21 mouse cellular contexts compared by ENCODE assay signal in genomic region chr12:105900479-105900878, GRCm38 (mm10).
DNase-seq lines count a peak whose midpoint lies in the region; ATAC-seq and TF ChIP-seq lines count a peak whose summit lies in the region.
"Had no signal": no experiment of that assay in that cellular context is flagged by ENCODE, and none has a peak within 500 bp of the region (broad histone marks: within the 10 kb centered on the region; RNA-seq: fewer than 3 reads in every experiment).

No protein-coding gene starts in this region.

- H3K9me3 ChIP-seq in midbrain, embryonic 15.5 days: no peaks in the 10 kb centered on the region
- H3K9me3 ChIP-seq in midbrain, embryonic 11.5 days (ENCODE audit: control insufficient read depth, low read length): peaks cover 7% of the 10 kb centered on the region; the same call in 1 of the 2 replicates
- H3K9me3 ChIP-seq in forebrain, embryonic 13.5 days (replicated peaks): peaks cover 25% of the 10 kb centered on the region
- H3K9me3 ChIP-seq in forebrain, postnatal 0 days (ENCODE audit: low read length): peaks cover 7% of the 10 kb centered on the region
- peaks cover 26% of the 10 kb centered on the region for H3K9me3 ChIP-seq in heart, embryonic 10.5 days

- no peaks in the 10 kb centered on the region for H3K36me3 ChIP-seq in midbrain, embryonic 15.5 days (replicated peaks)
- no peaks in the 10 kb centered on the region for H3K36me3 ChIP-seq in midbrain, embryonic 11.5 days (ENCODE audit: control insufficient read depth, insufficient read depth, low read length)
- peaks cover 11% of the 10 kb centered on the region; the same call in 1 of the 2 replicates for H3K36me3 ChIP-seq in forebrain, embryonic 13.5 days (ENCODE audit: poor library complexity, severe bottlenecking)
- no peaks in the 10 kb centered on the region for H3K36me3 ChIP-seq in forebrain, postnatal 0 days (ENCODE audit: insufficient read depth)
- H3K36me3 ChIP-seq in heart, embryonic 10.5 days: no peaks in the 10 kb centered on the region
- H3K36me3 ChIP-seq: embryonic facial prominence, embryonic 12.5 days; heart, embryonic 15.5 days; hindbrain, embryonic 15.5 days had no signal

- no peak for ATAC-seq in midbrain, embryonic 15.5 days (replicated peaks)
- ATAC-seq in midbrain, embryonic 11.5 days (ENCODE audit: low FRiP score): no peak
- no peak for ATAC-seq in forebrain, embryonic 13.5 days
- ATAC-seq in forebrain, postnatal 0 days: no peak
- ATAC-seq: intestine, embryonic 16.5 days; Patski had no signal

- DNase-seq in midbrain, embryonic 11.5 days (ENCODE audit: low spot score, missing footprints): no peak
- DNase-seq in forebrain, postnatal 0 days: no peak
- no peak for DNase-seq in cerebellum, adult 11 months
- no peak for DNase-seq in heart, embryonic 10.5 days (ENCODE audit: low spot score)
- DNase-seq in thymus, postnatal 0 days (ENCODE audit: low spot score): no peak
- DNase-seq: adrenal gland, adult 2 months; adrenal gland, postnatal 36 days; cerebellum, adult 8-10 months; cerebellum, postnatal 14 days; gastrocnemius, postnatal 36 days; heart, adult 18-20 months; heart, postnatal 14 days had no signal

- no peak overlapping the region for H3K4me3 ChIP-seq in midbrain, embryonic 15.5 days
- no peak overlapping the region for H3K4me3 ChIP-seq in midbrain, embryonic 11.5 days (ENCODE audit: low read depth, low read length)
- H3K4me3 ChIP-seq in forebrain, embryonic 13.5 days: no peak overlapping the region
- H3K4me3 ChIP-seq in forebrain, postnatal 0 days (ENCODE audit: low read depth, low read length): no peak overlapping the region
- no peak overlapping the region for H3K4me3 ChIP-seq in heart, embryonic 10.5 days
- H3K4me3 ChIP-seq: embryonic facial prominence, embryonic 12.5 days; heart, embryonic 15.5 days; hindbrain, embryonic 15.5 days had no signal

- no peaks in the 10 kb centered on the region for H3K27me3 ChIP-seq in midbrain, embryonic 15.5 days (replicated peaks)
- H3K27me3 ChIP-seq in midbrain, embryonic 11.5 days (ENCODE audit: control insufficient read depth, insufficient read depth, low read length): no peaks in the 10 kb centered on the region
- no peaks in the 10 kb centered on the region for H3K27me3 ChIP-seq in forebrain, embryonic 13.5 days
- no peaks in the 10 kb centered on the region for H3K27me3 ChIP-seq in forebrain, postnatal 0 days (ENCODE audit: insufficient read depth, low read length)
- no peaks in the 10 kb centered on the region for H3K27me3 ChIP-seq in heart, embryonic 10.5 days (ENCODE audit: insufficient read depth, poor library complexity, severe bottlenecking)
- H3K27me3 ChIP-seq: CH12.LX; embryonic facial prominence, embryonic 12.5 days; heart, embryonic 15.5 days; hindbrain, embryonic 15.5 days; Patski had no signal

- H3K4me1 ChIP-seq in midbrain, embryonic 15.5 days: peaks cover 21% of the 10 kb centered on the region
- no peaks in the 10 kb centered on the region for H3K4me1 ChIP-seq in midbrain, embryonic 11.5 days (ENCODE audit: control insufficient read depth, insufficient read depth, low read length)
- peaks cover 52% of the 10 kb centered on the region for H3K4me1 ChIP-seq in forebrain, embryonic 13.5 days
- 0 out of 2 replicates have a peak, but pooled peaks cover 3% of the 10 kb centered on the region for H3K4me1 ChIP-seq in forebrain, postnatal 0 days (ENCODE audit: insufficient read depth)
- peaks cover 13% of the 10 kb centered on the region; the same call in 1 of the 2 replicates for H3K4me1 ChIP-seq in heart, embryonic 10.5 days
- H3K4me1 ChIP-seq: heart, embryonic 15.5 days had no signal

- peak overlapping the region; percentile 66; the same call in 1 of the 2 replicates for H3K27ac ChIP-seq in midbrain, embryonic 15.5 days
- H3K27ac ChIP-seq in midbrain, embryonic 11.5 days (ENCODE audit: low read depth, low read length): no peak overlapping the region
- H3K27ac ChIP-seq in forebrain, embryonic 13.5 days: peak overlapping the region; percentile 94
- peak overlapping the region; percentile 62; the same call in 1 of the 2 replicates for H3K27ac ChIP-seq in forebrain, postnatal 0 days (ENCODE audit: low read depth, low read length)
- H3K27ac ChIP-seq in heart, embryonic 10.5 days: no peak overlapping the region
- H3K27ac ChIP-seq: embryonic facial prominence, embryonic 12.5 days; heart, embryonic 15.5 days had no signal

- H3K9ac ChIP-seq in midbrain, embryonic 15.5 days: no peak overlapping the region
- no peak overlapping the region for H3K9ac ChIP-seq in midbrain, embryonic 11.5 days (ENCODE audit: low read length)
- H3K9ac ChIP-seq in forebrain, embryonic 13.5 days: no peak overlapping the region
- no peak overlapping the region for H3K9ac ChIP-seq in forebrain, postnatal 0 days
- H3K9ac ChIP-seq: embryonic facial prominence, embryonic 12.5 days; heart, embryonic 15.5 days; hindbrain, embryonic 15.5 days had no signal

- TF ChIP-seq CTCF in forebrain, postnatal 0 days (IDR thresholded peaks at IDR 0.05; ENCODE audit: low read depth): no peak

- H3K4me2 ChIP-seq in midbrain, embryonic 15.5 days: no peak overlapping the region
- no peak overlapping the region for H3K4me2 ChIP-seq in midbrain, embryonic 11.5 days
- peak overlapping the region; percentile 45 for H3K4me2 ChIP-seq in forebrain, embryonic 13.5 days
- no peak overlapping the region for H3K4me2 ChIP-seq in forebrain, postnatal 0 days (ENCODE audit: low read depth)
- H3K4me2 ChIP-seq: embryonic facial prominence, embryonic 12.5 days; heart, embryonic 11.5 days; heart, embryonic 15.5 days; hindbrain, embryonic 15.5 days had no signal

- WGBS in midbrain, embryonic 15.5 days: 94% methylated on average over 6 of the region's 6 CpGs
- 96% methylated on average over 6 of the region's 6 CpGs for WGBS in midbrain, embryonic 11.5 days
- 92% methylated on average over 6 of the region's 6 CpGs for WGBS in forebrain, embryonic 13.5 days
- WGBS in forebrain, postnatal 0 days: 92% methylated on average over 6 of the region's 6 CpGs
- 87% methylated on average over 6 of the region's 6 CpGs for WGBS in heart, embryonic 10.5 days

Comparison
In these comparisons a context has a peak if more than half of its experiments do, and no peak if none do; other contexts are left out.
1. H3K27ac ChIP-seq: peak in midbrain, embryonic 15.5 days (single experiment), forebrain, embryonic 13.5 days (single experiment) and forebrain, postnatal 0 days (single experiment); none in midbrain, embryonic 11.5 days (single experiment) and heart, embryonic 10.5 days (single experiment).